Mouse (Mus musculus) Patski (cell line): ENCODE results near the gene Pde10a. TPM values are rescaled to one million over a fixed set of nuclear protein-coding genes. Genes with fewer than 3 reads are reported as not detected.

ENCODE experiments used
- ATAC-seq: fragments of 100-300 bp; one replicate; pipeline ENCODE4 v1.8.0; 2021
- CTCF ChIA-PET: fragments of 350-600 bp; sonication (Branson Sonifier 250); formaldehyde crosslinking; loops from one replicate; lab custom pipeline; 2022; ENCODE audit warnings: inconsistent platforms; lab: Charles Lee
- POLR2A ChIA-PET: fragments of 350-600 bp; sonication (Branson Sonifier 250); formaldehyde crosslinking; loops from one replicate; lab custom pipeline; 2022; ENCODE audit warnings: antibody characterized with exemption, inconsistent platforms; lab: Charles Lee
- DNase-seq: peaks from one replicate; pipeline ENCODE4 v3.0.0-alpha.2; 2011; ENCODE audit warnings: low read depth, low spot score
- H3K27me3 ChIP-seq: fragments of 371-371 bp; one replicate; pipeline ENCODE4 v1.5.1; 2021
- CTCF ChIP-seq: fragments of 100-300 bp; IDR thresholded peaks from one replicate; pipeline ENCODE4 v1.5.1; 2021
- in situ Hi-C: fragments of 300-500 bp; cut with MboI; formaldehyde crosslinking; loops from 3 replicates; pipeline ENCODE4 v1.11.1; 2018; ENCODE audit warnings: low pct_unique_long_range_greater_than_20kb, mixed read lengths
- polyA plus RNA-seq: library from polyadenylated mRNA; unstranded; gene quantifications from one replicate; pipeline ENCODE4 v1.2.3, GENCODE M21; 2021

Pde10a gene
- polyA plus RNA-seq, 1 experiment from 2014 or later: 7.7 TPM

DNA sequence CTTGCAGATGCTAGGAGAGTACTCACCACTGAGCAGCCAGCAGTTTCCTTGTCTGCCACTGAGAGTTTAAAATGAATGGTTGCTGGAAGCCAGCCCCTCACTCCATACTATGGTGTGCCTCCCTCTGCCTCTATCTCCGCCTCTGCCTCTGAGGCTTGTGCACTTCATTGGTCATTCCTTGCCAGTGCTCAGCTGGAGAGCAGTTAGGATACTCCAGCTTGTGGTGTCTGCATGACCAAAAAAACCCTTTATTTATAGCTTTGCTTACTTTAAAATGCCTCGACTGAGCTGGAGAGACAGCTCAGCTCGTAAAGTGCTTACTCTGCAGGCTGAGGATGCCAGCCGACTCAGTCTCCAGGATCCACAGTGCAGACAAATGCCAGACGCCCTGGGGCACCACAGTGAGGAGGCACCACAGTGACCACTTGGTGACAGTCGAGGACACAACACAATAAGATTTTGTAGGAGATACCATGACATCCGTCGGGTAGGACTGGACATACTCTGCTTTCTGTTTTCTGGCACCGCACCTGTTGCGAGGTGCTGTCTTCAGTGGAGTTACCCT is 400.7 kb downstream of the Pde10a start:
- ATAC-seq (no peak), DNase-seq (no peak)
- peaks cover 3% of the 10 kb centered on the region for H3K27me3 ChIP-seq
- TF ChIP-seq CTCF: no peak
- ChIA-PET POLR2A (interaction anchor here (1.0 kb wide), 1 partner anchor 50 kb away, joined by 3 read pairs; no protein-coding TSS in a partner anchor), CTCF (interaction anchor here (0.7 to 7.6 kb wide), 9 partner anchors 10 to 67 kb away, joined by 3 to 96 read pairs (median 4); partner anchors contain the start of gene 1700010I14Rik)
- in situ Hi-C loops: loop anchor here (10.0 kb wide), 1 partner anchor 59 kb away; the partner anchor contains the start of gene 1700010I14Rik

DNA sequence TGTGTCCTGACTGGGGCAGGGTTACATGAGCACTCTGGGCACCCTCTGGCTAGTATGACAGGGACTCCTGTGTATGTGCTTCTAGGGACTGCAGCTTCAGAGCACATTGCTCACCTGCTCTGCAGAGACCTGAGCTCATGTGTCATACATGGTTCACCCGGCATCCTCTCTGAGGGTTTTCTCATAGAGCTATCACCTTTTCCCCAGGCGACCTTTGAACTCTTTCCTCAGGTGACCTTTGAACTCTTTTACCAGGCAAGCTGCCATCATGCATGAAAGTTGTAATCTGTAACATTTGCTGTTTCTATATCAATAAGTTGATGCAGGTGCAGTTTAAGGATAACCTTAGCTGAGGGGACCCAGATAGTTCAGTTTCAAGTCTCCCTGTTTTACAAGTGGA is 403.4 kb downstream of the Pde10a start:
- TF ChIP-seq CTCF: no peak
- CTCF ChIA-PET: interaction anchor here (0.9 to 7.6 kb wide), 20 partner anchors 11 to 90 kb away, joined by 3 to 96 read pairs (median 4); partner anchors contain the start of gene 1700010I14Rik
- in situ Hi-C loops: loop anchor here (10.0 kb wide), 1 partner anchor 56 kb away; the partner anchor contains the start of gene 1700010I14Rik

DNA sequence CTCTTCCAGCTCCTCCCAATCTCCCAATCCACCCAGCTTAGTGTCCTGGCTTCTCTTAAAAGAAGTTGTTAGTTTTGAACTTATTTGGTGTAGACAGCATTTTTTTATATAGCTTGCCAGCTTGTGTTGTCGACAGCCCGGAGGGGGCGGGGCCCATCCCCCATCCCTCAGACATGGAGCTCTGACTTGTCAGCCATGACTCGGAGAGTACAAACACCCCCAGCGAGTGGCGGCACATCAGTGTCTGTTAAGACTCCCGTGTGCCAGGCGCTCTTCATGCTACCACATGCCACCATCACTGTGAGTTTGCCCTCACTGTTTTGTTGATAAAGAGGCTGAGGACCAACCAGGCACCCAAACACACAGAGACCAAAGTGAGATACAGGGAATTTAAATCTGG is 404.5 kb downstream of the Pde10a start:
- no peak for TF ChIP-seq CTCF
- in situ Hi-C loops: loop anchor here (10.0 kb wide), 1 partner anchor 55 kb away; the partner anchor contains the start of gene 1700010I14Rik
- ChIA-PET POLR2A (interaction anchor here (0.8 to 1.3 kb wide), 4 partner anchors 10 to 122 kb away, joined by 3 to 4 read pairs (median 3); partner anchors contain the start of gene 1700010I14Rik), CTCF (interaction anchor here (0.8 to 7.6 kb wide), 15 partner anchors 13 to 90 kb away, joined by 3 to 96 read pairs (median 4); partner anchors contain the start of gene 1700010I14Rik)
- H3K27me3 ChIP-seq: peaks cover 7% of the 10 kb centered on the region
- no peak for DNase-seq
- no peak for ATAC-seq

More for the DNA sequence above, 403.4 kb downstream of the Pde10a start:
- POLR2A ChIA-PET: interaction anchor here (1.0 to 1.3 kb wide), 2 partner anchors 27 to 41 kb away, joined by 3 read pairs; no protein-coding TSS in a partner anchor
- peaks cover 7% of the 10 kb centered on the region for H3K27me3 ChIP-seq
- ATAC-seq (no peak), DNase-seq (no peak)

DNA sequence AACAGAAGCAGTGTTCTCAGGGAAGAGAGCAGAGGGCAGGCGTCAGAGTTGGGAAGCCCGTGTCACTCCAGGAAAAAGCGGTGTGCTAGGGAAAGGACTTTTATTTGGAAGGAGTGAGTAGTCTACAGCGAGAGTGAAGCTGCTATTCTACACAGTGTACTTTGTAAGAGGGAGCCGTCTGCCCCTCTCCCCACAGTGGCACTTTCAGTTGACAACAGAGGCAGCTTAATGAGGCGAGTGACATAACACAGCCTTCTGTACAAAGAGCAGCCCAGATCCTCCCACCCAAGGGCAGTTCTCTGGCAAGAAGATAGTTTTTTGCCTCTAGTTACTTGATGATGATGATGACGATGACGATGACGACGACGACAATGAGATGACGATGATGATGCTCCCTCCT is 410.4 kb downstream of the Pde10a start:
- CTCF ChIA-PET: interaction anchor here (1.2 to 2.9 kb wide), 3 partner anchors 25 to 49 kb away, joined by 3 to 9 read pairs (median 3); no protein-coding TSS in a partner anchor
- TF ChIP-seq CTCF: no peak
- peaks cover 3% of the 10 kb centered on the region for H3K27me3 ChIP-seq
- in situ Hi-C loops: no loop called here
- DNase-seq: no peak
- POLR2A ChIA-PET: interaction anchor here (0.6 kb wide), 1 partner anchor 140 kb away, joined by 5 read pairs; no protein-coding TSS in a partner anchor
- ATAC-seq: peak; percentile 2

DNA sequence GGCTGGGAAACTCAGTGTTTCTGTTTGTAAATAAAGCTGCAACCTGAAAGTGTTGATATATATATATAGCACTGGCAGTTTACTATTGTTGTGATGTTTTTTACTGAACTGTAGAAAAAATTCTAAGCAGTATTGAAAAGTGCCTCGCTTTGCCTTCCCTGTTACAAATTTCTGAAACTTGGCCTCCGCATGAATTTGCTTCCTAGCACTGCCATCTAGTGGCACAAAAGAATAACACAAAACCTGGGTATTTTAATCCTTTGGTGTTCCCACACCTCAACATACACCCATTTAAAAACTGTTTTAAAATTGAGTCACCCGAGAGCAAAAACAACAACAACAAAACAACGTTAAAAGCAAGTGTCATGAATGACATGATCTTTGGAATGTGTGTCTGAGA is 411.4 kb downstream of the Pde10a start:
- ATAC-seq: peak; percentile 45
- in situ Hi-C loops: no loop called here
- DNase-seq: peak; percentile 37
- CTCF ChIA-PET: interaction anchor here (0.8 to 1.6 kb wide), 10 partner anchors 13 to 323 kb away, joined by 3 to 18 read pairs (median 5); partner anchors contain the start of gene 1700010I14Rik
- peaks cover 3% of the 10 kb centered on the region for H3K27me3 ChIP-seq
- no peak for TF ChIP-seq CTCF
- POLR2A ChIA-PET: interaction anchor here (1.0 kb wide), 1 partner anchor 61 kb away, joined by 5 read pairs; no protein-coding TSS in a partner anchor

DNA sequence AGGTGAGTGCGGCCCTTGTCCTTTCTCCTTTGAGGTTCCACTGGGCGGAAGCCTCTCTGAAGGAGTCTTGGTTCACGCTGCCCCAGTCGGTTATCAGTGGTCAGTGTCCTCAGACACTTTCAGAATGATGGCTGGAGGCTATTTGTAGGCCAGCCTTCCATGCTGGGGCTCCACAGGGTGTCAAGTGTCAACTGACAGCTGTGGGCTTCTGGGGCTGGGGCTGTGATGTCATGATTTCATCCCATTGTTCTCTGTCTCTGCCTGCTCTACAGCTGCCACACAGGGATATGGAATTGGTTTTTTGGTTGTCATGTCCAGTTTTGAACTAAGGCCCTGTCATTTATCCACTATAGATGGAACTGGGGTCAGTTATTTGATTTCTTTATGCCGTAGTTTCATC is 426.4 kb downstream of the Pde10a start:
- ATAC-seq (no peak), DNase-seq (no peak)
- in situ Hi-C loops: loop anchor here (25.0 kb wide), 1 partner anchor 1689 kb away; no protein-coding TSS in a partner anchor
- CTCF ChIA-PET: interaction anchor here (0.7 to 44.5 kb wide), 11 partner anchors 7 to 83 kb away, joined by 3 to 786 read pairs (median 8); partner anchors contain the start of gene 1700010I14Rik
- H3K27me3 ChIP-seq: peaks cover 3% of the 10 kb centered on the region
- POLR2A ChIA-PET: no interaction called here
- no peak for TF ChIP-seq CTCF

DNA sequence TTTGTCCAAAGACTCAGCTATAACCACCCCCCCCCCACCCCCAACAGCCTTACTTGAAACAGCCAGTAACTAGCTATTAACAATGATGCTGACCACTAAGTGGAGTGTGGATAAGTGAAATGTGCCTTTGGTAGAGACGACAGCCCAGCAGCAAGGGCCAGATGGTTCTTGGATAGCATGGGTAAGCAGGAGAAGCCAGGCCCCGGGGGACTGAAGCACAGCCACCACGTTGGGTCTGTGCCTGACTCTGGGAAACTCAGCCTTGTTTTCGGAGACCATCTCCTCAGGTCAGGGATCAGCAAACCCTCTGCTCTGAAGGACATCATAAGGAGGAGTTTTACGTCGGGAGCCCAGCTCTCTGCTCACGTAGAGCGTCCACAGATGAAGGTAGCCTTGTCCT is 427.8 kb downstream of the Pde10a start:
- H3K27me3 ChIP-seq: peaks cover 3% of the 10 kb centered on the region
- in situ Hi-C loops: loop anchor here (25.0 kb wide), 1 partner anchor 1691 kb away; no protein-coding TSS in a partner anchor
- TF ChIP-seq CTCF: no peak
- DNase-seq: no peak
- no peak for ATAC-seq
- CTCF ChIA-PET: interaction anchor here (0.8 to 44.5 kb wide), 9 partner anchors 14 to 47 kb away, joined by 3 to 786 read pairs (median 8); partner anchors contain the start of gene 1700010I14Rik
- POLR2A ChIA-PET: interaction anchor here (0.6 to 0.9 kb wide), 2 partner anchors 9 to 25 kb away, joined by 3 to 4 read pairs; no protein-coding TSS in a partner anchor

DNA sequence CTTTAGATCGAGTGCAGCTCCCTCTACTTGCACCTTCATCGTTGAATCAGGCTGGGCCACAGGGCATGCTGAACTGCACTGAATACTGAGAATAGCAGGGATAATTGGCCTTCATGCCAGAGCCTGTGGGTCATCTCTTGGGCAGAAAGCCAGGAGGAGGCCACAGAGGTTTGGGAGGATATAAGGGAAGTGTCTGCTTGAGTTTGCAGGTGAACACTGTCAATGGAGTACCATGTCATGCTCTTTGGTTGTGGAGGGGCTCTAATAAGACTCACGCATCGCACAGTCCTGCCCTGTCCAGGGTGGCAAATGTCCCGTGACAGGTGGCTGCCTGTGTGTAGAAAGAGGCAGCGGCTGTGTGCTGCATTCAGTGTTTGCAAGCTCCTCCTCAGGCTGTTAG is 433.0 kb downstream of the Pde10a start:
- in situ Hi-C loops: loop anchor here (25.0 kb wide), 1 partner anchor 1696 kb away; no protein-coding TSS in a partner anchor
- no peaks in the 10 kb centered on the region for H3K27me3 ChIP-seq
- ChIA-PET CTCF (interaction anchor here (1.2 to 44.5 kb wide), 8 partner anchors 8 to 114 kb away, joined by 3 to 786 read pairs (median 5); partner anchors contain the start of gene 1700010I14Rik), POLR2A (interaction anchor here (1.0 kb wide), 1 partner anchor 19 kb away, joined by 3 read pairs; no protein-coding TSS in a partner anchor)
- DNase-seq (no peak), ATAC-seq (peak; percentile 3)
- no peak for TF ChIP-seq CTCF

DNA sequence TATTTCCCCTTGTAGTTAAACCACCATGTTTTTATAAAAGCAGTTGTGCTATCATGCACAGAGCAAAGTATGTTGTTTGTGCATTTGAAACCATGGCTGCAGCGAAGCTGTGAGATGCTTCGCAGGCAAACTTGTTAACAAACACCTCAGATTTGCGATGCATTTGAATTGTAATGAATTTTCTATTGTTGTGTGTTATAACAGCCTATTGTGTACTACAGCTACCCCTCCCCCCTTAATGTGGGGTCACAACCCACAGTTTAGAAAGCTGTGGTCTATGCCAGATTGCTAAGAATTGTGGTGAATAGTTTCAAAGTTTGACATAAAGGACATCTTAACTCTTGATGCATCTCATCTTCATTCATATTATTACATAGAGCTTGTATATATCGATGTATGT is 435.2 kb downstream of the Pde10a start:
- ATAC-seq: no peak
- in situ Hi-C loops: loop anchor here (25.0 kb wide), 1 partner anchor 1698 kb away; no protein-coding TSS in a partner anchor
- CTCF ChIA-PET: interaction anchor here (1.4 to 44.5 kb wide), 4 partner anchors 8 to 121 kb away, joined by 5 to 786 read pairs (median 86); partner anchors contain the start of gene 1700010I14Rik
- DNase-seq: no peak
- POLR2A ChIA-PET: no interaction called here
- TF ChIP-seq CTCF: no peak
- no peaks in the 10 kb centered on the region for H3K27me3 ChIP-seq

DNA sequence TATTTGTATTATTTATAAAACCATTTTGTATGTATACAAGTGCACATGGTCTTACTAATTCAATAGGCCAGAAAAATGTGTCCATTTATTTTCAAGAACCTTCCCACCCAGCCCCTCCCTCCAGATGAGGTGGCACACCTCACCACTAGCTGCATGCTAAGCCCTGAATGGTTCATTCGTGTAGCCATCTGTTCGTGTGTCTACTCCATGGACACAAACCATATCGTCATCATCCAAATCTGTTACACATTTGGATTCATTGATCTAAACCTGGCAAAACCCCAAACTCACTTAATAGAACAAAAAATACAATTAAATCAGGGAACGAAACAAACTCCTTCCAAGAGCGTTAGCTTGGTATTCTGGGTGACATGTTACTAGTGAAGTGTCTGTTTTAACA is 435.9 kb downstream of the Pde10a start:
- ChIA-PET CTCF (interaction anchor here (0.9 to 44.5 kb wide), 7 partner anchors 9 to 122 kb away, joined by 3 to 786 read pairs (median 5); partner anchors contain the start of gene 1700010I14Rik), POLR2A (interaction anchor here (0.8 to 1.2 kb wide), 2 partner anchors 8 to 9 kb away, joined by 3 read pairs; no protein-coding TSS in a partner anchor)
- no peaks in the 10 kb centered on the region for H3K27me3 ChIP-seq
- TF ChIP-seq CTCF: no peak
- no peak for ATAC-seq
- no peak for DNase-seq
- in situ Hi-C loops: loop anchor here (25.0 kb wide), 1 partner anchor 1699 kb away; no protein-coding TSS in a partner anchor
